Comparison of ENCODE assay signal across 34 mouse cellular contexts in genomic region chr10:75818641-75819040, GRCm38 (mm10). TPM values are rescaled to one million over a fixed set of nuclear protein-coding genes. Genes with fewer than 3 reads are reported as not detected.
DNase-seq lines count a peak whose midpoint lies in the region; TF ChIP-seq lines count a peak whose summit lies in the region.
"Had no signal": no experiment of that assay in that cellular context is flagged by ENCODE, and none has a peak within 500 bp of the region (broad histone marks: within the 10 kb centered on the region; RNA-seq: fewer than 3 reads in every experiment).

No protein-coding gene starts in this region.

- H3K4me3 ChIP-seq in left cerebral cortex, adult 2 months, result no peak overlapping the region
- peak overlapping the region; percentile 44 for H3K4me3 ChIP-seq in testis, adult 2 months (ENCODE audit: control insufficient read depth, low read depth, low read length)
- H3K4me3 ChIP-seq: embryonic facial prominence, embryonic 12.5 days; heart, embryonic 10.5 days; hindbrain, embryonic 10.5 days; limb, embryonic 15.5 days; lung, embryonic 15.5 days; midbrain, embryonic 10.5 days; myocyte; neural tube, embryonic 13.5 days had no signal

- H3K27ac ChIP-seq in left cerebral cortex, adult 2 months, result no peak overlapping the region
- H3K27ac ChIP-seq in testis, adult 2 months (ENCODE audit: control insufficient read depth, insufficient read depth, low read depth, low read length), result no peak overlapping the region
- H3K27ac ChIP-seq: embryonic facial prominence, embryonic 12.5 days; heart, embryonic 10.5 days; hindbrain, embryonic 10.5 days; limb, embryonic 15.5 days; lung, embryonic 15.5 days; midbrain, embryonic 10.5 days; neural tube, embryonic 13.5 days had no signal

- intact Hi-C loops in heart, postnatal 10 days (cut with DNase I), result no loop called here
- intact Hi-C loops in left cerebral cortex, adult 2 months (cut with DNase I), result no loop called here
- intact Hi-C loops in left cerebral cortex, postnatal 14 days (cut with DNase I), result no loop called here

- no peaks in the 10 kb centered on the region for H3K36me3 ChIP-seq in testis, adult 2 months (ENCODE audit: control insufficient read depth, insufficient read depth, low read length)
- H3K36me3 ChIP-seq: embryonic facial prominence, embryonic 12.5 days; heart, embryonic 10.5 days; hindbrain, embryonic 10.5 days; limb, embryonic 15.5 days; lung, embryonic 15.5 days; midbrain, embryonic 10.5 days; neural tube, embryonic 13.5 days had no signal

- DNase-seq in heart, adult 11 months, result peak; percentile 61
- DNase-seq in heart, postnatal 10 days, result no peak
- no peak for DNase-seq in left cerebral cortex, adult 2 months (ENCODE audit: extremely low spot score in 1 of 2, low spot score in 2 of 2)
- DNase-seq in left cerebral cortex, postnatal 14 days (ENCODE audit: low spot score in 2 of 2), result no peak
- DNase-seq in testis, postnatal 10 days (ENCODE audit: low spot score), result no peak
- DNase-seq in cerebellum, postnatal 25 days, result no peak
- DNase-seq: adrenal gland, adult 8-10 months; cerebellum, adult 18-20 months; cerebellum, postnatal 14 days; retina, postnatal 1 day; right cerebral cortex, postnatal 25 days; thymus, adult 18-20 months; thymus, postnatal 36 days had no signal

- TF ChIP-seq CTCF in left cerebral cortex, adult 2 months (IDR thresholded peaks at IDR 0.05), result peak; percentile 9; the same call in 1 of the 2 replicates
- no peak for TF ChIP-seq CTCF in testis, adult 2 months (IDR thresholded peaks at IDR 0.05; ENCODE audit: control insufficient read depth, insufficient read depth, insufficient replicate concordance, low read depth, low read length)

- H3K27me3 ChIP-seq in testis, adult 2 months (ENCODE audit: control insufficient read depth, insufficient read depth, low read length), result no peaks in the 10 kb centered on the region
- H3K27me3 ChIP-seq: embryonic facial prominence, embryonic 12.5 days; limb, embryonic 15.5 days; lung, embryonic 15.5 days; neural tube, embryonic 13.5 days had no signal

- H3K4me1 ChIP-seq in testis, adult 2 months (ENCODE audit: control insufficient read depth, insufficient read depth, low read length), result no peaks in the 10 kb centered on the region
- H3K4me1 ChIP-seq: embryonic facial prominence, embryonic 12.5 days; heart, embryonic 10.5 days; hindbrain, embryonic 10.5 days; limb, embryonic 15.5 days; lung, embryonic 15.5 days; midbrain, embryonic 10.5 days; neural tube, embryonic 13.5 days had no signal

- no peak for TF ChIP-seq POLR2A in testis, adult 2 months (IDR thresholded peaks at IDR 0.05; ENCODE audit: control insufficient read depth, low read depth, low read length)

RNA-seq across cellular contexts. Expression of gene Gstt4, which starts 3.7 kb away (rescaled TPM):
- total RNA-seq in heart, postnatal 10 days (2021), result not detected
- not detected for total RNA-seq in left cerebral cortex, adult 2 months (2021)
- total RNA-seq in left cerebral cortex, postnatal 14 days (2021), result not detected
- polyA plus RNA-seq in testis, adult 2 months (2012; rRNA removed), result 500 and 561 TPM in 2 replicates
- total RNA-seq: adrenal gland, adult 8-10 months; ES-E14; gastrocnemius, adult 18-20 months; gastrocnemius, postnatal 4 days; left cerebral cortex, postnatal 36 days had no signal
- polyA plus RNA-seq: embryonic facial prominence, embryonic 12.5 days; forebrain, embryonic 11.5 days; heart, embryonic 10.5 days; heart, postnatal 0 days; hindbrain, embryonic 10.5 days; hindbrain, embryonic 16.5 days; intestine, embryonic 16.5 days; kidney, embryonic 16.5 days; limb, embryonic 15.5 days; lung, embryonic 15.5 days; midbrain, embryonic 10.5 days; midbrain, embryonic 16.5 days; myocyte; neural tube, embryonic 13.5 days; spleen, adult 2 months had no signal

RNA-seq across cellular contexts. Expression of gene Gstt2, which starts 18.6 kb away (rescaled TPM):
- total RNA-seq in heart, postnatal 10 days (2021), result 10 to 100 TPM; 10.1 to 12.7 TPM
- total RNA-seq in left cerebral cortex, adult 2 months (2021), result 1 to 10 TPM; 4.6 to 4.8 TPM
- total RNA-seq in left cerebral cortex, postnatal 14 days (2021), result 1 to 10 TPM; 4.1 to 4.5 TPM
- polyA plus RNA-seq in testis, adult 2 months (2012; rRNA removed), result 159 and 168 TPM in 2 replicates

RNA-seq across cellular contexts. Expression of gene Gstt1, which starts 20.3 kb away (rescaled TPM):
- 1 to 10 TPM; 5.9 to 7.9 TPM for total RNA-seq in heart, postnatal 10 days (2021)
- 10 to 100 TPM; 11.0 to 12.2 TPM for total RNA-seq in left cerebral cortex, adult 2 months (2021)
- 1 to 10 TPM; 3.0 to 4.7 TPM for total RNA-seq in left cerebral cortex, postnatal 14 days (2021)
- 7.0 and 8.9 TPM in 2 replicates for polyA plus RNA-seq in testis, adult 2 months (2012; rRNA removed)

RNA-seq across cellular contexts. Expression of gene Gstt3, which starts 37.4 kb away (rescaled TPM):
- total RNA-seq in heart, postnatal 10 days (2021), result 1 to 10 TPM; 1.9 to 3.0 TPM
- 1 to 10 TPM; 1.7 to 2.8 TPM for total RNA-seq in left cerebral cortex, adult 2 months (2021)
- total RNA-seq in left cerebral cortex, postnatal 14 days (2021), result 1 to 10 TPM; 1.5 to 1.7 TPM
- 40.0 and 41.9 TPM in 2 replicates for polyA plus RNA-seq in testis, adult 2 months (2012; rRNA removed)

RNA-seq across cellular contexts. Expression of gene Gm20441, which starts 37.9 kb away (rescaled TPM):
- total RNA-seq in heart, postnatal 10 days (2021), result not detected
- total RNA-seq in left cerebral cortex, adult 2 months (2021), result not detected
- total RNA-seq in left cerebral cortex, postnatal 14 days (2021), result not detected
- 0.19 TPM in 1 of 2 replicates, not detected in the other for polyA plus RNA-seq in testis, adult 2 months (2012; rRNA removed)
- total RNA-seq: adrenal gland, adult 8-10 months; ES-E14; gastrocnemius, adult 18-20 months; gastrocnemius, postnatal 4 days; left cerebral cortex, postnatal 36 days had no signal
- polyA plus RNA-seq: activated CD4-positive, CD25-positive, alpha-beta regulatory T cell, adult 4 months; embryonic facial prominence, embryonic 12.5 days; forebrain, embryonic 11.5 days; heart, embryonic 10.5 days; heart, postnatal 0 days; hindbrain, embryonic 10.5 days; intestine, embryonic 16.5 days; lung, embryonic 15.5 days; midbrain, embryonic 10.5 days; midbrain, embryonic 16.5 days; myocyte; neural tube, embryonic 13.5 days; spleen, adult 2 months had no signal
